Mouse (Mus musculus) layer of hippocampus, adult 2 months (tissue): ENCODE measurements around the gene Cenpo. TPM values are rescaled to one million over a fixed set of nuclear protein-coding genes. Genes with fewer than 3 reads are reported as not detected.

Experiments
- DNase-seq, 2 experiments: peaks; one replicate each; pipeline ENCODE4 v3.0.0; 2022; ENCODE audit warnings: low spot score in 2 of 2
- H3K27ac ChIP-seq: fragments of 200-600 bp; 2 replicates; pipeline ENCODE4 v1.8.1; 2022
- H3K4me3 ChIP-seq: fragments of 200-600 bp; 2 replicates; pipeline ENCODE4 v1.8.1; 2022; ENCODE audit warnings: mild to moderate bottlenecking
- CTCF ChIP-seq: fragments of 200-600 bp; conservative IDR thresholded peaks from 2 replicates; pipeline ENCODE4 v1.8.1; 2022; ENCODE audit warnings: antibody characterized with exemption, mild to moderate bottlenecking, moderate library complexity
- total RNA-seq, 2 experiments: library from RNA; stranded (reverse); gene quantifications; 2 replicates each; pipeline ENCODE4 v1.2.3; 2021

The Cenpo gene
- total RNA-seq, 2 experiments from 2014 or later: 4.2 to 4.3 TPM

DNA sequence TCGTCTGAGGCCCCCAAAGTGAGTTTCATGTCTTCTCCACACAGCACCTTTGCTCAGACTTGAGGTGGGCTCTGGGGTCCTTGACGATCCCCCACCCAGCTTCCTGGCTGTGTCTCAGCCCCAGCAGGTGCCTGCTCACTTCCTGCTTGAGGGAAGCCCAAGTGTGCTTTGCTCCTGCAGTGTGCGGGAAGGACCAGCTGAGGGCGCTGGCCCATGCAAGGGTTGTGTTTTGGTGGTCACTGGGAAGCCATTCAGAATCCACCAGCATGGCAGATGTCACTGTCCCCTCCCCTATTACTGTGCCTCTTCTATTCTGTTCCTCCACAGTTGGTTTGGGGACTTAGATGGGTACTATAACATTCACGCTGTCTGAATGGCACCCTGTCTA lies 45.0 kb downstream of the Cenpo start:
- no peak overlapping the region for H3K27ac ChIP-seq
- TF ChIP-seq CTCF: peak; percentile 67
- H3K4me3 ChIP-seq: no peak overlapping the region
- DNase-seq: no peak

DNA sequence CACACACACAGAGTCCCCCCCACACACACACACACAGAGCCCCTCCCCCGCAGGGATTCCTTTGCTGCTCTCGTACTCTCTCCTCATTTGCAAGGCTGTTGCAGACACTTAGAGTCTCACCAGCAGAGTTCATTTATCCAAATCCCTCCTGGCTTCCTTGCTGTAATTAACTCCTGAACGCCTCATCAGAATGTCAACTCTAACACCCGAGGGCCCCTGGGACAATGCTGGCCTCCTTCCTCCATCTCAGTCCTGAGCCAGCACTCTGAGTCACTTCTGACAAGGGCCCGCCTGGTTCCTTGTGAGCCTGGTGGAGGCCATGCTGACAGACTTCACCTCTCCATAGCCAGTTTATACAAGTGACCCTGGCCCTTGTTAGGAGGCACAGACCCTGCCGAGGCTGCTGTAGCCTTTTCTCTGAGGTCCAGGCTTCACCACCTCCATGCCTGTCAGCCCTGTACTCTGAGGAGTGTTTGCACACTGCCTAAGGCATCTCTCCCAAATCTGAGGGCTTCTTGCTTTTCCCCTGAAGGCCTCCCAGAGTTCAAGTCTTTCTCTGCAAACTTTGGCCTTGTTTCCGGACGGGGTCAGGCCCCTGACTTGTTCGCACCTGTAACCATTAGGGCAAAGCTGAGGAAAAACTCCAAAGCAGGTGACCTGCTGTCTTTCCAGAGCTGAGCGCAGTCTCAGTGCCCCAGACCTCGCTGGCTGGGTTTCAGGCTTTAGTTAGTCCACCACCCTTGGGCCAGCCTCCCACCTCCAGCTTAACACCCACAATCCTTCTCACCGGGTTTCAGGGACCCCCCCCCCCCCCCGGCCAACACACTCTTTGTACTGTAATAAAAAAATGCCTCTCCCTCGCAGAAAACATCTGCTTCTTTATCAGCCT lies 45.7 kb downstream of the Cenpo start:
- no peak overlapping the region for H3K4me3 ChIP-seq
- no peak for DNase-seq
- no peak overlapping the region for H3K27ac ChIP-seq
- no peak for TF ChIP-seq CTCF

DNA sequence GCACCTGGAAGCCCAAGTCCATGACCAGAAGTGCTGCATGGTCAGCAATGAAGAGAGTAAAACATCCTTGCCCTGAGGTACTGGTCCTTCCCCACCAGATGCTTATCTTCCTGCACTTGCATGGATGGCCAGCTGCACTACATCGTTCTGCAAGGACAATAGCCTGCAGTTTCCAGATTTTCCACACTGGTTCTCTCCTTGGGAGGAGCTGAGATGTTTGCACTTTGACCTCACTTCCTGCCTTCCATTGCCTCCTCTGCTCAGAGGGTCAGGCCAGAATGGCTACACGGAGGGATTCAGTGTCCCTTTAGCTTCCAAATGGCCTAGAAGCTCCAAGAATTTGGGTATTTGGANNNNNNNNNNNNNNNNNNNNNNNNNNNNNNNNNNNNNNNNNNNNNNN lies 49.4 kb downstream of the Cenpo start:
- Histone ChIP-seq H3K27ac (no peak overlapping the region), H3K4me3 (no peak overlapping the region)
- DNase-seq: no peak
- TF ChIP-seq CTCF: no peak

DNA sequence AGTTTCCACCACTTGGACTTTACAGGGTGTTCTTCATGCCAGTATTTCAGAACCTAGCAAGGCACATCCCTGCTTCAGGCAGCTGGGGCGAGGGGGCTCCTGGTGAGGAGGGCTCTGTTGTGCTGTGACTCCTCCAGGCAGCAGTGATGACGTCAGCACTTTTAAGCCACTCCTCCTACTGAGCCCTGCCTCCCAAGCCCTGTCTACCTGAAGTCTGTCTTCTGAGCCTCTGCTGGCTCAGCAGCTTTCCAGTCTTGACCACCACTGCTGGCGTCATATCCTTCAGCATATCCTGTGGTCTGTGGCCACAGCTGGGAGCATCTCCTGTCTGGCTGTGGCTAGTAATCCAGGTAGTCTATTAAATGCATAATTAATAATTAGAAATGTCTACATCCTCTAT lies 53.6 kb downstream of the Cenpo start:
- H3K27ac ChIP-seq: no peak overlapping the region
- H3K4me3 ChIP-seq: no peak overlapping the region
- DNase-seq: no peak
- no peak for TF ChIP-seq CTCF

DNA sequence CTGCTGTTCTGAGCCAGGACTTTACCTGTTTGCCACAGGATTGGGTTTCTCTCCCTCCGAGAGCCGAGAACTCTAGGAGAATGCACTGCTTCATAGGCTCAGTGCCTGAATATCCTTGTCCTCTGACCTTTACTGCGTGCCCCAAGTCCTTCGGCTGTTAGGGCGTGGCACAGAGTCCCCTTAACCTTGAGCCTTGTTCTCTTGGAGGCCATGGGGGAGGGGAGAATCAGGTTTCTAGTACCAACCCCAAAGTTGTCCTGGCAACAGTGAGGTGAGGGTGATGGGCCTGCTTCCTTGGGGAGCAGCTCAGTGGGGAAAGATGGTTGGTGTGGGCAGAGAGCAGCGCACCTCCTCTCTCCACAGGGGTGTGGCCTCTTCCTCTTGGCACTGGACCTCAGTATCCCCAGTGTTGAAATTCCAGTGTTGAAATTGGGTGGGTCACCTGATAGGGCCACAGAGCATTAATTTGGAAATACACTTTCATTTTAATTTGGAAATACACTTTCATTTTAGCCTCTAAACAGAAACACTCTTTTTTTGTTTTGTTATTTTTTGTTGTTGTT lies 54.3 kb downstream of the Cenpo start:
- Histone ChIP-seq H3K27ac (no peak overlapping the region), H3K4me3 (no peak overlapping the region)
- DNase-seq: no peak
- TF ChIP-seq CTCF: no peak

DNA sequence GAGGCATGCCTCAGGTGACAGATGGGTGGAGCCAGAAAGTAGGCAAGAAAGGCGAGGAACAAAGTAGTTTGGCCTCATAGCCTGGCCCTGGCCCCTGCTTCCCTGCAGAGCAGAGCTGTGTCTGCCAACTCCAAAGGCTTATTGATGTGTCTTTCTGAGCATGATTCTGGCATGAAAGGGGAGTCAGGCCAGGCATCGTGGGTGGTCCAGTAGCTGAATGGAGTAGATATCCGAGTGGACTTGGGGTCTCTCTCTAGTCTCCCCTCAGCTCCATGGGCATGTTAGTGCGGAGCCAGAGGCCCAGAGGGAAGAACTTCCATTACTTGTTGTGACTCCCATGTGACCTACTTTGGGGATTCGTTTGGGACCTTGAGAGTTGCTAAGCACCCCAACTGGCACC lies 55.3 kb downstream of the Cenpo start:
- Histone ChIP-seq H3K4me3 (no peak overlapping the region), H3K27ac (no peak overlapping the region)
- no peak for DNase-seq
- no peak for TF ChIP-seq CTCF

DNA sequence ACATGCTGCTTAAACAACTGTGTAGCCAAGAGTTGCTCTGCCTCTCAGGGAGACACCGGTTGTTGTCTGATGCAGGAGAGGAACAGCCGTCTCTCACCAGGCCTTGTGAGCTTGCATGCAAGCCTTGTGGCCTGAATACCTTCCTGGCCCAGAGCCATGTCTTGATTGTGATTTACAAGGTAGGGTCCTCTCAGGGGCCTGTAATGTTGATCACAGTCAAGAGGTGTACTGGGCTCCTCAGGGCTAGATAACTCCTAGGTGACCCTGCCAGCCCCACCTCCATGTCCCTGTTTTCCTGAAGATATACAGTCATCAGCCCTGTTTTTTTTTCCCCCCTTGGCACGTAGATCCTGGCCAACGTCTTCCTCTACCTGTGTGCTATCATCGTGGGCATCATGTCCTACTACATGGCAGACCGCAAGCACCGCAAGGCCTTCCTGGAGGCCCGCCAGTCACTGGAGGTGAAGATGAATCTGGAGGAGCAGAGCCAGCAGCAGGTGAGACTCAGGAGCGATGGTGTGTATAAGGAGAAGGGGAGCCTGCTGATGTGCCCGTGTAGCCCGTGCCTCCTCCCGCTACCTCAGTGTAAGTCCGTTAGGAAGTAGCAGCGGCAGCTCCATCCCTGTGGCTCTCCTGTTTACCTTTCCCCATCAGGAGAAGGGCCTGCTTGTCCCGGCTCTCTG lies 60.8 kb downstream of the Cenpo start:
- H3K27ac ChIP-seq: no peak overlapping the region
- H3K4me3 ChIP-seq: no peak overlapping the region
- TF ChIP-seq CTCF: no peak
- no peak for DNase-seq

DNA sequence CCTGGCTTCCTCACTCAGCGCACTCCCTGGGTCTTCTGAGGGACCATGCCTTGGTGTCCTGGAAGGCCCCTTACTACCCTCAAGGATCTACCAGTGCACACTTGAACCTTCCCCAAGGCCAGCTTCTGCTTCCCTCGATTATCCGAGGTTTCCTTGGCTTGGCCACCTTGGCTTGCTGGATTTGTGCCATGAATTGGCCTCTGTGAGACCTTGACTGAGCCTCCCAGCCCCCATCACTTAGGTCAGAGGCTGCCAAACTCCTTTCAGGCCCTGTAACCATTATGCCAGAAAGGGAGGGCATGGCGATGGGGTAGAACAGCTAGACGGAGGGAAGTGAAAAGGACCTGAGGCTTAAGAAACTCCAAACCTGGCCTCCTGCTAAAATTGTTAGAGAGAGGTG lies 64.5 kb downstream of the Cenpo start:
- Histone ChIP-seq H3K27ac (no peak overlapping the region), H3K4me3 (no peak overlapping the region)
- DNase-seq: no peak
- no peak for TF ChIP-seq CTCF

DNA sequence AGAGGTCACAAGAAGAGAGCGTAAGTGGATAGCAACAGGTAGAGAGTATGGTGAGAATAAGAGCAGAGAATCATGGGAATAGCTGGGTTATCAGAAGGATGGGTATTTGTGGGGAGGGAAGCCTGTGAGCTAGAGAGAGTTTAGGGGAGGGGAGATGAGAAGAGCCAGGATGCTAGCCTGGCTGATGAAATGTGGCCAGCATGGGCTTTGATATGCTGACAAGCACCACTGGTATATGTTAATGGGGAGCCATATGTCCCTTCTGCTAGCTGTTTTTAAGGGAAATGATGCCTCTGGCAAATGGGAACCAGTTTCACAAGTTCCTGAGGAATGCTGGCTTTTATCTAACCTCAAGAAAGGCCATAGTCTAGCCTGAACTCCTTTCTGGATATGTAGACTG lies 65.0 kb downstream of the Cenpo start:
- DNase-seq: no peak
- Histone ChIP-seq H3K4me3 (no peak overlapping the region), H3K27ac (no peak overlapping the region)
- no peak for TF ChIP-seq CTCF

DNA sequence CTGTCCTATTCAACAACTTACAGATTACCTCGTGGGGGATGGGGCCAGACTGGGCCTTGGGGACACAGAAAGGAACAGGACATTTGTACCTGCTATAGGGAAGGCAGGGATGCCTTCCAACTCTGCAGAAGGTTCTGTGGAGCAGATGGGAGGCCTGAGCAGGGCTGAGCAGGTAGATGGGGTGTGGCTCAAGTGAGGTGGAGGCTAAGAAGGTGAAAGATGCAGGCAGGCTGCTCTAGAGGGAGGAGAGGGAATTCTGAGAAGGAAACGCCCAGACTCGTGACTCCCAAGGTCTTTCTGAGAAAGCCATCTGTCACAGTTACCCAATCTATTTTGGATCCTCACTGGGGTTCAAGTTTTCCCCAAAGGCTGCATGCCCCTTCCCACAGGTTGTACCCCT lies 67.1 kb downstream of the Cenpo start:
- no peak for TF ChIP-seq CTCF
- no peak overlapping the region for H3K4me3 ChIP-seq
- DNase-seq: no peak
- H3K27ac ChIP-seq: no peak overlapping the region

DNA sequence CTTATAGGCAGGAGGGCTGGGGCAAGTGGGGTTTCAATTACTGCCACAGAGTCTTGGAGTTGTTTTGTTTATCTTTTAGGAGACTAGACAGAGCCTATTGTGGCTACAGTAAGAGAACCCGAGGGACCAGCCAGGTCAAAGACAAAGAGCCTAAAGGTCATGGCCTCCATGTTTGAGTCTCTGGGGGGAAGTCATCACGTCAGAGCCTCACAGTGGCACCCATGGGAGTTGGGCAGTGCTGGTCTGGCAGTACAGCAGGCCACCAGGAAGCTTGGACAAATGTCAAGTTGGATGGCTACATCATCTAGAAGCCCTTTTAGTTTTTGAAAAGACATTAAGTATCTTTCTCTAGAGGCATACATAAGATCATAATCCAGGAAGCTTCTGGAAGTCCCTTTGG lies 71.2 kb downstream of the Cenpo start:
- TF ChIP-seq CTCF: no peak
- H3K27ac ChIP-seq: no peak overlapping the region
- DNase-seq: no peak
- H3K4me3 ChIP-seq: no peak overlapping the region

DNA sequence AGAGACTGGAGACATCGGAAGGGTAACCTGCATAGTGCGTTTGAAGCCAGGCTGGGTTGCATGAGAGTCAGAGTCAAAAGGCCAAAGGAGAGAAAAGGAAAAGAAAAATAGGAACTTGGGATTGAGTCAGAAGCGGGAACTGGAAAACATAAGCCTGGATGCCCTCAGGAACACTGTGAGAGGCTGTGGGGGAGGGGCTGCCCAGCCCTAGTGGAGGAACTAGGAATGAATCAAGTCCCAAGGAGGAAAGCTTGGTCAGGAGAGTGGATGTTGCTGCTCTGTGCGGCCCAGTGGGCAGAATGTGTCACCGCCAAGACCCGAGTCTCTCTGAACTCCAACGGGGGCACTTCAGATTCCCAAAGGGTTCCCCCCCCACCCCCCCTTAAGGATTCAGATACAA lies 73.8 kb downstream of the Cenpo start:
- DNase-seq: no peak
- no peak overlapping the region for H3K27ac ChIP-seq
- TF ChIP-seq CTCF: peak; percentile 53

DNA sequence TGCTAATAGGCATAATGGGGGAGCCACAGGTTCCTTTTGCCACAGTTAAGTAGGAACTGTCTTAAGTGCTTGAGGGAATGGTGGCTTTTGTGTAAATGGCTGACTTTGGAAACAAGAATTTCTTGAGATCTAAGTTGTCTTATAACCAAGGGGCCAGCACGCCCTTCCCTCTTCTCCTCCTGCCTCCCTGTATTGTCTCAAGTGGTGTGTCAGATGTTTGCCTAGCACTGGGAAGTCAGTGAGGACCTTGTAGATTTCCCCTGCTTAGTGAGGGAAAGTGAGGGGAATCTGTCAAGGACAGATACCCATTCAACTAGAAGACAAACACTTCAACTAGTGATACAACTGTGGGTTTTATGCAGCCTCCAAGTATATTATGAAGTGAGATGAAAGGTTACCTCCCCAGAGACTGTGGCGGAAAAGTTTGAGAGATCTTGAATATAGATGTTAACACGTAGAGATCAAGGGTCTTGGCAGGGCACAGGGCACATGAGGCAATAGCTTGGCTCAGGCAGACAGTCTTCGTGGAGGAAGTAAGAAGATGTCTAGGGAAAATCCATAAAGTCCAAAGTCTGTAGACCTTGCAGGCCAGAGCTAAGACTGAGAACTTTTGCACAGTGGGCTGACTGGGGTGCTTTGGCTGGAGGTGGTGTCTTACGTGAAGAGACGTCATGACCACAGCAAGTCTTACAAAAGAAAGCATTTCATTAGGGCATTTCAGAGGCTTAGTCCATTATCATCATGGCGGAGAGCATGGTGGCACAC lies 75.0 kb downstream of the Cenpo start:
- DNase-seq: no peak
- TF ChIP-seq CTCF: no peak
- Histone ChIP-seq H3K27ac (no peak overlapping the region), H3K4me3 (no peak overlapping the region)

More for the DNA sequence above, 73.8 kb downstream of the Cenpo start:
- H3K4me3 ChIP-seq: no peak overlapping the region
